Mouse (Mus musculus): ENCODE data around the gene Ints7.

DNA sequence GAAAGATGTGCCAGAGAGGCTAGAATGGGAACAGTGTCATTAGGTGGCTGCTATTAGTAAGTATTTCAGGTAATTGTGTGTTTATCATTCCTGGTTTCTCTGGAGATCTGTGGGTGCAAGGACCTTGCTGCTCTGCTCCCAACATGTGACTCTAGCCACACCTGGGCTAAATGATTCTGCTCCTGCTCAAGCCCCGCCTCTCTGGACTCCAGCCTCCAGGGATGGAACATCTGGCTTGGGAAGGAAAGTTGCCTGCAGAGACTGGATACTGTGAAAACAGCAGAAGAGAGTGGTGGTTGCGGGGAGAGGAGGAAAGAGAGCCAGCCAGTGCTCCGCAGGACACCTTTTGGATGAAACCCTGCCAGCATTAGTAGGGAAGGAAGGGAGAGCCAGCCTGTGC, 84.0 kb downstream of the Ints7 start:
- TF ChIP-seq POLR2A (IDR thresholded peaks at IDR 0.05; ENCODE audit: insufficient read depth, low read depth, low read length) (no peak), CTCF (IDR thresholded peaks at IDR 0.05; ENCODE audit: insufficient read depth, low read depth, low read length) (no peak)

All from olfactory bulb, adult 2 months (tissue).